Mouse (Mus musculus): ENCODE measurements around the gene Dnajc30. TPM values are rescaled to one million over a fixed set of nuclear protein-coding genes. Genes with fewer than 3 reads are reported as not detected.
A peak's percentile ranks its signal among the peaks of the same experiment; 100 is the strongest.

The Dnajc30 gene
- total RNA-seq, 2 experiments from 2014 or later, result 4.6 to 7.9 TPM

- no peak for ATAC-seq (replicated peaks; ENCODE audit: low FRiP score, poor library complexity, severe bottlenecking)
Measured at GRCm38 (mm10) chr5:135103999-135104660, 40.1 kb downstream of the Dnajc30 start.

DNA sequence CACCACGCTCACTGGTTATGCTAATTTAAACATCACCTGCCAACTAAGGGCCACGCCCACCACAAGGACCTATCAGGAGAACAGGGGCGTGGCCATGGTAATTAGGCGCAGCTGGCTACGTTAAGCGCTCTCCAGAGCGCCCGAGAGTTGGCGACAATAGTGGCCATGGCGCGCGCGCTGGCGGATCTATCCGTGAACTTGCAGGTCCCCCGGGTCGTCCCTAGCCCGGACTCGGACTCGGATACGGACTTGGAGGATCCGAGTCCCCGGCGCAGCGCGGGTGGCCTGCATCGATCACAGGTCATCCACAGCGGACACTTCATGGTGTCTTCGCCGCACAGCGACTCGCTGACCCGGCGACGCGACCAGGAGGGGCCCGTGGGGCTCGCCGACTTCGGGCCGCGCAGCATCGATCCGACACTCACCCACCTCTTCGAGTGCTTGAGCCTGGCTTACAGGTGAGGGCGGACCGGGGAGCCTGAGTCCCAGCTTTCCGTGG is 42.8 kb downstream of the Dnajc30 start:
- peak; percentile 73 for ATAC-seq (replicated peaks; ENCODE audit: low FRiP score, poor library complexity, severe bottlenecking)

DNA sequence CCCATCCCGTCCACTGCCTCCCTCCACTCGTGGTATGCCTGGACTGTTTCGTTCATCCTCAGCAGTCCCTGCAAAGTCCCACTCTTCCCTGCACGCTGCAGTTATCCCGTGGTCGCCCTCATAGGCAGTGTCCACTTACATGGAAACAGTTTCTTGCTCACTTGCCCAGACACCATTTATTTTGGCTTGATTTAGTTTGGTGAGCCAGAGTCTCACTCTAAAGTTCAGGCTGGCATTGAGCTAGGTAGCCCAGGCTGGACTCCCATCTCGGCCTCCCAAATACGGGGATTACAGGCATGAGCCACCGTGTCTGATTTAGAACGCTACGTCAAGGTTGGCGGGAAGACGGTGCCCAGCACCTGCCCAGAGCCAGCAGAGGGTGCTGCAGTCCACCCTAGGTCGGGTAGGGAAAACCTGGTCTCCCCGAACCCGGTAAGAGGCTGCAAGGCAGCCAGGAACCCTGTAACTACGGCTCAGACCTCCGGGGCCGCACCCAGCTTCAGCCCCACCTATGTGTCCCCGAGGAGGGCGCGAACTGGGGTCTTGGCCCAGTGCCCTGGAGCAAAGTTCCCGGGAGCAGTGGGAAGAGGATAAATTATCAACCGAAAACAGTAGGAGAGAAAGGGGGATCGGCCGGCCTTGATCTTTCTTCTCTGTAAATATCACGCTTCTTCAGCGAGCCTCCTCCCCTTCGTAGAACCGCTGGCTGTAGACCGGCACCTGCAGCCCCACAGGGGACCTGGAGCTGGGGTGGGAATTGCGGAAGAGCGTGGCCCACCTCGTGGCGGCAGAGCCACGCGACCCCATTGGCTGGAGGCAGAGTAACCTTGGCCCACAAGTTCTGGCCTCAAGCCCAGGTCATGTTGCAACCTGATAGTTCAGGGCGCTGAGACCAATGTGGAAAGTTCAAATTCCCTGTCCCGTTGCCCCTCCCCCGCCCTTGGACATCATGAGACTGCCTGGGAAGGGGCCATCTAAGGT is 43.8 kb downstream of the Dnajc30 start:
- no peak for ATAC-seq (replicated peaks; ENCODE audit: low FRiP score, poor library complexity, severe bottlenecking)

- no peak for ATAC-seq (replicated peaks; ENCODE audit: low FRiP score, poor library complexity, severe bottlenecking)
Measured at GRCm38 (mm10) chr5:135109017-135109416, 45.0 kb downstream of the Dnajc30 start.

- ATAC-seq (replicated peaks; ENCODE audit: low FRiP score, poor library complexity, severe bottlenecking), result no peak
Measured at GRCm38 (mm10) chr5:135109426-135109825, 45.4 kb downstream of the Dnajc30 start.

DNA sequence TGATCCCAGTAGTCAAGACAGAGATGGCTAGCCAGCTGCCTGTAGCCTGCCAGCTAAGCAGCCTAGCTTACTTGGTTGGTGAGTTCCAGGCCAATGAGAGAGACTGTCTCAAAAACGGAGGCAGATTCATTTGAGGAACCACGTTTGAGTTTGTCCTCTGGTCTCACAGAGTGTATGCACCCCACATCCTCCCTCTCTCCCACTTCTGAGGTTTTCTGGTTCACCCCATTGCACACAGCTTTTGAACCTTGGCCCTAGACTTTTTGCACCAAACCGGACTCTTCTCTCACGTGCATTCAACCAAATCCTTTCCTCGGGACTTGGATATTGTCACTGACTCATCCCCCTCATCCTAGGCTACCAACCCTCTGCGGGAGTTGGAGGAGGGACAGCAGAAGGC is 46.0 kb downstream of the Dnajc30 start:
- no peak for ATAC-seq (replicated peaks; ENCODE audit: low FRiP score, poor library complexity, severe bottlenecking)

GRCm38 (mm10) chr5:135113782-135114181 is 49.8 kb downstream of the Dnajc30 start:
- ATAC-seq (replicated peaks; ENCODE audit: low FRiP score, poor library complexity, severe bottlenecking), result no peak

GRCm38 (mm10) chr5:135115241-135115640 is 51.2 kb downstream of the Dnajc30 start:
- ATAC-seq (replicated peaks; ENCODE audit: low FRiP score, poor library complexity, severe bottlenecking), result no peak

Other genes starting within 250 kb of the Dnajc30 start
- gene Tmem270, start 157.5 kb upstream of the Dnajc30 start, total RNA-seq (2015; ENCODE audit: low replicate concordance), result 0.96 TPM in 1 of 2 replicates, not detected in the other
- not detected in 2 replicates for gene Tmem270, start 157.5 kb upstream of the Dnajc30 start, total RNA-seq (2017; ENCODE audit: low replicate concordance)
- 411 and 506 TPM in 2 replicates for gene Cldn13, start 148.7 kb upstream of the Dnajc30 start, total RNA-seq (2015; ENCODE audit: low replicate concordance)
- gene Cldn13, start 148.7 kb upstream of the Dnajc30 start, total RNA-seq (2017; ENCODE audit: low replicate concordance), result 369 and 379 TPM in 2 replicates
- gene Mettl27, start 131.8 kb upstream of the Dnajc30 start, total RNA-seq (2015; ENCODE audit: low replicate concordance), result 70.4 and 120 TPM in 2 replicates
- gene Mettl27, start 131.8 kb upstream of the Dnajc30 start, total RNA-seq (2017; ENCODE audit: low replicate concordance), result 62.4 and 85.2 TPM in 2 replicates
- gene Cldn4, start 117.3 kb upstream of the Dnajc30 start, total RNA-seq (2015; ENCODE audit: low replicate concordance), result not detected in 2 replicates
- not detected in 2 replicates for gene Cldn4, start 117.3 kb upstream of the Dnajc30 start, total RNA-seq (2017; ENCODE audit: low replicate concordance)
- gene Cldn3, start 78.0 kb upstream of the Dnajc30 start, total RNA-seq (2015; ENCODE audit: low replicate concordance), result not detected in 2 replicates
- not detected in 2 replicates for gene Cldn3, start 78.0 kb upstream of the Dnajc30 start, total RNA-seq (2017; ENCODE audit: low replicate concordance)
- gene Abhd11, start 55.0 kb upstream of the Dnajc30 start, total RNA-seq (2015; ENCODE audit: low replicate concordance), result 4.6 and 19.0 TPM in 2 replicates
- gene Abhd11, start 55.0 kb upstream of the Dnajc30 start, total RNA-seq (2017; ENCODE audit: low replicate concordance), result 11.6 and 17.5 TPM in 2 replicates
- gene Stx1a, start 40.7 kb upstream of the Dnajc30 start, total RNA-seq (2015; ENCODE audit: low replicate concordance), result not detected in 2 replicates
- gene Stx1a, start 40.7 kb upstream of the Dnajc30 start, total RNA-seq (2017; ENCODE audit: low replicate concordance), result not detected in 2 replicates
- gene Bud23, start 757 bp downstream of the Dnajc30 start, total RNA-seq (2015; ENCODE audit: low replicate concordance), result 23.4 and 30.9 TPM in 2 replicates
- 12.0 and 17.3 TPM in 2 replicates for gene Bud23, start 757 bp downstream of the Dnajc30 start, total RNA-seq (2017; ENCODE audit: low replicate concordance)
- not detected in 2 replicates for gene Vps37d, start 14.1 kb downstream of the Dnajc30 start, total RNA-seq (2015; ENCODE audit: low replicate concordance)
- not detected in 2 replicates for gene Vps37d, start 14.1 kb downstream of the Dnajc30 start, total RNA-seq (2017; ENCODE audit: low replicate concordance)
- gene Mlxipl, start 25.7 kb downstream of the Dnajc30 start, total RNA-seq (2015; ENCODE audit: low replicate concordance), result not detected in 2 replicates
- gene Mlxipl, start 25.7 kb downstream of the Dnajc30 start, total RNA-seq (2017; ENCODE audit: low replicate concordance), result 0.51 TPM in 1 of 2 replicates, not detected in the other
- 1.5 and 3.6 TPM in 2 replicates for gene Tbl2, start 85.5 kb downstream of the Dnajc30 start, total RNA-seq (2015; ENCODE audit: low replicate concordance)
- 2.8 and 3.7 TPM in 2 replicates for gene Tbl2, start 85.5 kb downstream of the Dnajc30 start, total RNA-seq (2017; ENCODE audit: low replicate concordance)
- 6.0 and 10.0 TPM in 2 replicates for gene Bcl7b, start 104.1 kb downstream of the Dnajc30 start, total RNA-seq (2015; ENCODE audit: low replicate concordance)
- gene Bcl7b, start 104.1 kb downstream of the Dnajc30 start, total RNA-seq (2017; ENCODE audit: low replicate concordance), result 12.9 and 19.2 TPM in 2 replicates
- gene Baz1b, start 123.1 kb downstream of the Dnajc30 start, total RNA-seq (2015; ENCODE audit: low replicate concordance), result 33.4 and 39.8 TPM in 2 replicates
- 91.2 and 108 TPM in 2 replicates for gene Baz1b, start 123.1 kb downstream of the Dnajc30 start, total RNA-seq (2017; ENCODE audit: low replicate concordance)
- not detected in 2 replicates for gene Fzd9, start 187.0 kb downstream of the Dnajc30 start, total RNA-seq (2015; ENCODE audit: low replicate concordance)
- gene Fzd9, start 187.0 kb downstream of the Dnajc30 start, total RNA-seq (2017; ENCODE audit: low replicate concordance), result not detected in 2 replicates